Mouse (Mus musculus) activated CD4-positive, CD25-positive, alpha-beta regulatory T cell, adult 4 months (primary cell): ENCODE results near the gene Gm20518. TPM values are rescaled to one million over a fixed set of nuclear protein-coding genes. Genes with fewer than 3 reads are reported as not detected.

Source experiments
- ATAC-seq: one replicate; pipeline ENCODE4 v1.8.0; 2017
- polyA plus RNA-seq, 2 experiments: library from polyadenylated mRNA; unstranded; fragments of 100-300 nt; shearing (Covaris generic); gene quantifications; one replicate each; pipeline ENCODE4 v1.2.1; 2017

The Gm20518 gene
- polyA plus RNA-seq, 2 experiments from 2014 or later = 0.15 TPM; not detected in 1

DNA sequence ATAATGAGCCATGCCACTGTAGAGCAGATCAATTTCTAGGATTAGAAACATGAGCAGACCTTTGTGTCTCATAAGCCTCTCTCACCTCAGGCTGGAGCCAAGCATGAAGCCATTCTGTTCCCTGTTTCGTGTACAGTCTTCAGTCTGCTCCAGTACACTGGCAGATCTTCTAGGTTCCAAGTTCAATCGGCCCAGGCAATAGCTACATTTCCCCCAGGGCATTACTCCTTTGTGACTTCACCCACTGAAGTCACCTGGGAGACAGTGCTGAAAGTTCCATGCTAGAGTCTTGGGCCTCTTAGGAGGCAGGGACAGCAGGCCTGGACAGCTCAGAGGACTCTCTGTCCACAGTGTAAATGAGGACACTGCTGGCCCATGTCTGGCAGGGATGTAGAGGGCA, 2.5 kb upstream of the Gm20518 start, which contains the start of gene Tssk1:
Tssk1 (plus strand) TSS at position 301 of the 400 bp plus-strand sequence.
- no peak for ATAC-seq

DNA sequence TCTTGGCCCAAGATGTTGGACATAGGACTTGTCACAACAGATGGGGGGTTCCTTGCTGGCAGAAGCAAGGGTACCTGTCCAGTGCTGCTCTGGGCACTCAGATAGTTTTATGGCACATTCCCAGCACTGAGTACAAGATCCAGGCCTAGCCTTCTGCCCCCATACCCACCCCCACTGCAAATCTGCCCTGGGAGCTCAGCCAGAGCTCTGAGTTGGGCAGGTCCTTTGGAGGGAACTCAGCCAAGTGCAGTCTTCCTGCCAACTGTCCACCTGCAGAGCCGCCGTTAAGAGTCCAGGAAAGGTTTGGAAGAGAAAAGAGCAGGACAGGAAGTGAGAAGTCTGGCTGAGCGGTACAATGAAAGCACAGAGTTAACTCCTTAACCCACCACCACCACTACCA, 1.1 kb upstream of the Gm20518 start:
- ATAC-seq = no peak

DNA sequence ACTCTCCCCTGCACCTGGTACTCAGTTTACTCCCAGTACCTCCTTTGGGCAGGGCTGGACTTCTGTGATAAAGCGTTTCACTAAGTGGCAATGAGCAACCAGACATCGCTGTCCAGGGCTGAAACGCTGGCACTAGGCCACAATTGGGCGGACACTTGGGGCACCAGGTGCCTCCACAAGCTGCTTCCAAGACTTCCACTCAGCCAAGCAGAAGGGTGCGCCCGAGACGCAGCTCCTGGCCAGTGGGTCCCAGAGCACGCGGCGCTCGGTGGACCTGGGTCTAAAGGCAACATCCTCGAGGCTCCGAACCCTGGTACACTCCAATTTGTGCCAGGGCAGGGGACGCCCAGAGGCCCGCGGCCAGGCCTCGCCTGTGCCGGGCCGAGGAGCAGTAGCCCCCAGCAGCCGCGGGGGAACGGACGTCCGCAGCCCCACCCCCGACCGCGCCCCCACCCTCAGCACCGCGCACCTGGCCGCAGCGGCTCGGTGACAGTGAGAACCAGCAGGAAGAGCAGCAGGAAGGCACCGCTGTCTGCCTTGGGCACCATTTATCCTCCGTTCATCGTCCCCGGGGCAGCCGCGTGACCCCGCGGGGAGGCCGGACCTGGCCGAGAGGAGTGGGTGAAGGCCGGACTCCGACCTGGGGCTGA, 429 bp downstream of the Gm20518 start:
- ATAC-seq = peak; percentile 44

DNA sequence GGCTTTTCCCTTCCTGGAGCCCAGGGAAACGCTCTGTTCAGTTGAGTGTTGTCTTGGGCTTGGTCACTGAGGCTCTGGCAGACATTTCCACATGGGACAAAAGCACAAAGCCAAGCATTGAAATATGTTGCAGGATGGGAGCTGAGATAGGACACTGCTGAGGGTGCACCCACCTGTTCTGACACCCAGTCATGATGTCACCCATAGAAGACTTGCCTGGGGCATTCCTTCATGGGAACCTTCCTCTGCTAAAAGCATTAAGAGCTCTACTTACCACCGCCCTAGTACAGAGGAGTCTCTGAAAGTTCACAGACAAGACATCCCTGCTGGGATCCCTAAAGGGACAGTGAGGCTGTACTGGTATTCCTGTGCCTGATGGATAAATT, 1.1 kb downstream of the Gm20518 start:
- no peak for ATAC-seq

DNA sequence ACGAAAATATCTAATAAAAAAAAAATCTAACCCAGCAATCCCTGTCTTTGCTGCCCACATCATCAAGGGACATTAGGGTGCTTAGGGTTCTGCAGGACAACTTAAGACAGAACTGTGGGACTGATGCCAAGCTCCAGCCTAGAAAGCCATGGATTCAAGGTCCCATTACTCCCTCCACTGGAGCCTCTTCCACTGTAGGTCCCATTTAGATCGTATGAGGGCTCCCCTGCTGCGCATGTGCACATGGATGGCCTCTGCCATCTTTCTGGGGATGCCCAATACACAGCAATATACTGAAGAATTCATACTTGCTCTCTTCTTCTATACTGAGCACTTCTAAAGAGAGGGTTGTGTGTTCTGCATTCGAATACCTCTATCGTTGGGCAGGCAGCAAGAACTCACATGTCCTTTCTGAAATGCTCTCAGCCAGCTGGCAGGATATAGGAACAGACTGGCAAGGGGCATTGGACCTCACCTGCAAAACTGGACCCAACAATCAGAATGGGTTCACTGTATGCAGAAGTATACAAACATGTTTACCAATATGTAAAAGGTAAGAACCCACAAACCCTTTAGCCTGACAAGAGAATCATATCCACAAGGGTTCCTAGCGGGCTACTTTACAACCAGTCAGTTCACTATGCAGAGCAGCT, 1.7 kb downstream of the Gm20518 start:
- no peak for ATAC-seq

DNA sequence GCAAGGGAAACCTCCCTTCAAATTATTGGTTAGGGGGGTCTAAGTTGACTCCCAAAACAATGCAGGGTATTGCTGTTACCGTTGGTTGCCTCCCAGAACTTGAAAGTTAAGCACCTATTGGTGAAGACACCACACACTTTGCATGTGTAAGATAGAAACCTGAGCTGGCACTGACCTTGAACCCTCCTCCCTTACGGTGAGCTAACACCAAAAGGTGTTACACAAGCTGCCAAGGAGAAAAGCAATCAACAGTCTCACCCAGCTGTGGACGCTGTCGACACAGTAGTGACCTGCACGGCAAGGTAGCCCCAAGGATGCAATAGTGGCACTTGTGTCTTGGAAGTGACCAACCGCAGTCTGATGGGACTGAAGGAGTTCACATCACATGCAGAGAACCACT, 7.4 kb downstream of the Gm20518 start:
- ATAC-seq = no peak

DNA sequence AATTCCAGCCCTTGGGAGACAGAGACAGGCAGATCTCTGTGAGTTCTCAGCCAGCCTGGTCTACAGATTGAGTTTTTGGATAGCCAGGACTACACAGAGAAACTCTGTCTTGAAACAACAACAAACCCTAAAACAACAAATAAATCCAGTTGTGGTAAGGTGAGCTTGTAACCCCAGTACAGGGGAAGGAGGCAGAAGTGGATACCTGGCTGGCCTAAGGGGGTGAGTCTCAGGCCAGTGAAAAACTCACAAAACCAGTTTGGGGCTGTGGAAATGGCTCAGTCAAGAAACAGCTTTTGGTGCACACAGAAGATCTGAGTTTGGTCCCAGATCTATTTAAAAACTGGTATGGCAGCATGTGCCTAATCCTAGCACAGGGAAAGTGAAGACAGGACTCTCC, 9.3 kb downstream of the Gm20518 start:
- no peak for ATAC-seq

DNA sequence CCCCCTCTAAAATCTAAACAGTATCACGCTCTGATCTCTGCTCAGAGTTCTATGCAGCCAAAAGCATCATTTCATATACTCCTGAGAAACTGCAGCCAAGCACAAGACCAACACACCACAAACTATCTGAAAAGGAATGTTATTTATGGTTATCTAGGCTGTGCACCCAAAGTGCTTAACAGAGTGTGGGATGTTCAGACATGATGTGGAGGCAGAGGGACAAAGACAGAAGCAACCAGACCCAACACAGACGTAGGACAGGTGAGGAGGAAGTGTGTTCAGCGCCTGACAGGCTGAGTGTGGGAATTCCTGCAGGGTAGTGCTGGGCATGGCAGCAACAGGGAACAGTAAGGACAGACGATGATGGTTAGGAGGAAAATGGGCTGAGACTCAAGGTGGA, 11.9 kb downstream of the Gm20518 start:
- no peak for ATAC-seq

DNA sequence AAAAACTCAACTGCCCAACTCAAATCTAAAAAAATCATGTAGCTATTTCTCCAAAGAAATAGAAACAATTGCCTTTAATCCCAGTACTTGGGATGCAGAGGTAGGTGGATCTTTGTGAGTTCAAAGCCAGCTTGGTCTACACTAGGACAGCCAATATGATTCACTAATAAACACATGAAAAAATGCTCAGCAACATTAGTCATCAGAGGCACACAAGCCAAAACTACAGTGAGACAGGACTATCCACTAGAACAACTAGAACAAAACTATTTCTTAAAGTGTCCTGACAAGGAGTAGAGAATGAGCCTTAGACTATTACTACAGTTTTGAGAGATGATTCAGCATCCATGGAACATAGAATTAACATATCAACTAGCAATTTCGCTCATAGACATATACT, 15.4 kb downstream of the Gm20518 start:
- no peak for ATAC-seq

DNA sequence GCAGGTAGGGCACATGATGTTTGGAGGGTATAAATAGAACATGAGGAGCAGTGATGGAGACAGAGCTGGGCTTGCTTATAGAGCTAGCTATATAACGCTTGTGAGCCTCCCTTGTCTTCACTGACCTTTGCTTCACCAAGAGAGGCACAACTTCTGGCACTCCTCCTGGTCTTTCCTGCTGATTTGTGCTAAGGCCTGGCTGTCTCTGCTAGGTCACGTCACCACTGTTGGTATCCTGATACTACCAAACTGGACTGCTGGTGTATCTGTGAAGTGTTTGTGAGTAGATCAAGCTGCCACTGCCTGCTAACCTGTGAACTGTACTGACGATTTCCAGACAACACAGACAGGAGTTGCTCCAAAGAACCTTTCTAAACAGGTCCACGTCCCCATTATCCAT, 16.3 kb downstream of the Gm20518 start:
- no peak for ATAC-seq

DNA sequence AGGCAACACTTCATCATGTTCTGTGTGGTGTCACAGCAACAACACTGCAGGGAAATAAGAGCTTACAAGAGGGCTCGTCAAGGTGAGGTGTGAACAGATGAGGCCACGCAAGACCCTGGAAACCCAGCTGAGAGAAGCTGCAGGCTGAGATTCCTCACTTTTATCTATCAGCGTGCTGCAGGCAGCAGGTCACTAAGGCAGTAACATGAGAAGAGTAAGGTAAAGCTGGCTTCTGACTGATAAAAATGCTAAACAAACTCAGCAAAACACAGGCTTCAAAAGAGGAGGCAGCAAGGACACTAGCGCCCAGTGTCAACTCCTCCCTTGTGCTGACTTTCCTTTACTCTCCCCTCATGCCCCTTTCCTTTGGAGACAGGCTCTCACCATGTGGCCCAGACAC, 18.5 kb downstream of the Gm20518 start:
- no peak for ATAC-seq

DNA sequence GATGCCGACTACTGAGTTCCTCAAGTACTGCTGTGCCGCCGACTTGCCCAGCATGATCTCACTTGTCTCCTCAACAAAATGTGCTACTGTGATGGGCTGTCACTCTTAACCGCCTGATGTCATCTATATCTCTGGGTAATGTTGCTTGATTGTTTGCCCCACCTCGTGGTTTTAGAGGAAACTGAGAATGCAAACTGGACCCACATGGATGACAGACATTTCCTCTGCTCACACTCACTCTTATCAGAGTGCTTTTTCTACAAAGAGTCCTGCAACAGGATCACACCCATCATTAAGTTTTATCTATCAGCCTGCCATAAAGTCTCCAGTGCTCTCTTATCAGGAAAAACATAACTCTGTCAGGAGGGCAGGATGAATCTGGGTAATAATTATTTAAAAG, 20.2 kb downstream of the Gm20518 start:
- no peak for ATAC-seq

DNA sequence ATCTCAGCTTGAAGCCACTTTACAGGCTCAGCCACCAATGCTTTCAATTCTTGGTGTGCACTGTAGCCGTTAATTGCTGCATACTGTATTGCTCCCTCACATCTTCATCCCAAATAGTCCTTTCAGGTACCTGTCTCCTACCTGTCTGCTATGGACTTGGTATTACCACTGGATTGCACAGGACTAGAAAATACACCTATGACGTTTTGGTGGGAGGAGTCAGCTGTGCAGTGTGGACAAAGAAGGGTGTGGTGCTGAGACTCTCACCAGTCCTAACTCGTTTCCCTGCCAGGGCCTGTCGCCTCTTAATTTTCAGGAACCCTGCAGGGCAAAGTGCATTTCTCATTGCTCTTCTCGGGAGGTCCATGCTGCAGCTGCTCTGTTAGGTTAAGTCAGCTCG, 25.7 kb downstream of the Gm20518 start:
- ATAC-seq = no peak

DNA sequence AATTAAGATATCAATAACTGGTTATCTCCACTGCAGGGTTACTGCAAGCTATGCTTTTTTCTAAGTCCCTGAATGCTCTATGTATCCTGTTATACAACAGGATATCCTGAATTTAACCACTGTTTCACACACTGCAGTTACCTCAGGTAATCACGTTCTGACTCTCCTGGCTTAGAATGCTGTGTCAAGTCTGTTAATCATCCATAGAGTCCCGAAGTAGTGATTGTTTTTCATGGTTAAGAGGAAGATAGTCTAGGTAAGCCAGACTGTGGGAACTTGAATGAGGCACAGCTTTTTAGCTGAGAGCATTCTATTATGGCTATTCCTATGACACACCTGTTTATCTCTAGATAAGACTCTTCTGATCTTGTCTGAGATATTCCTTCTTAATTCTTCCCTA, 26.2 kb downstream of the Gm20518 start:
- ATAC-seq = no peak

DNA sequence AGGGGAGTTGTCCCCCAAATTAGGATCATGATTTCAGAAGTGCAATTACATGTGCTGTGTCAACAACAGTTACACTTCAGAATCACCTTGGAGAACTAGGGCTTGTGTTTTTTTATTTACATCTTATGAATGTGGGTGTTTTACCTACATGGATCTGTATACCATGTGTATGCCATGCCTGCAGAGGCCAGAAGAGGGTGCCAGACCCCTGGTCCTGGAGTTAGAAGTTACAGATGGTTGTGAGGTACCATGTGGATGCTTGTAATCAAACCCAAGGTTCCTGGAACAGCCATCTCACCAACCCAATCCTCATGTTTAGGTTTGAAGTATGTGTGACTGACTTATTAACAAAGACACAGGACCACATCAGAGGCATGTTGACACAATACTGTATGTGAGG, 32.9 kb downstream of the Gm20518 start:
- peak; percentile 54 for ATAC-seq

DNA sequence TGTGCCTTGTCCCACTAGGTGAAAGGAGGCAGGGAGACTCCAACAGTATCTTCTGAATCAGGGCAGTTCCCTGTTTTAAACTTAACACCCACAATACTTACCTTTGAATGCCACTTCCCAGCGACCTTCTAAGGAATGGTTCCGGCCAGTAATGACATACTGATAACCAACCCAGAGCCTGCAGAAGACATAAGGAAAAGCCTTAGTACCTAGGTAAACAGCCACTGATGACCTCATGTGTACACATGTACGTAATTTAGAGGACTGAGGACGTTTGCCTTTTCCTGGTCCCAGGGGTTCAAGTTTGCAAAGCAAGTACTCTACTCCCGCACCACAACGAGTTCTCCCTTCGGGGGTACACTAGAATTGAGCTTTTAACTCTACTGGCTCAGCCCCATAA, 34.3 kb downstream of the Gm20518 start:
- no peak for ATAC-seq

DNA sequence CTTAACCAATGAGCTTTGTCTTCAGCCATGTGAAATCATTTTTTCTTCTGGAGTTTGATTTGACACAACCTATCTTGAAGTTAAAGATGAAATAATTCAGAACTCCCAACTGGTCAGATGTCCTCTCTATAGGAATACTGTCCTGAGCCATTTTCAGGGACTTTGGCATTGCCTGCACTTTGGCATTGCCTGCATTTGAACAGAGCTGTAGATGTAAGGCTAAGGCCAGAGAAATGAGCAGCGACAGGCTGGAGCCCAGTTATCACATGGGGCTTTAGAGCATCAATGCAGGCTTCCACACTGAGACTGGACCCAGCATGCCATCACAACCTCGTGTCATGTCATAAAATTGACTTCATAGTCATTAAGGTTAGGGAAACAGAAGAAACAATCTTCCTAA, 38.2 kb downstream of the Gm20518 start:
- no peak for ATAC-seq

DNA sequence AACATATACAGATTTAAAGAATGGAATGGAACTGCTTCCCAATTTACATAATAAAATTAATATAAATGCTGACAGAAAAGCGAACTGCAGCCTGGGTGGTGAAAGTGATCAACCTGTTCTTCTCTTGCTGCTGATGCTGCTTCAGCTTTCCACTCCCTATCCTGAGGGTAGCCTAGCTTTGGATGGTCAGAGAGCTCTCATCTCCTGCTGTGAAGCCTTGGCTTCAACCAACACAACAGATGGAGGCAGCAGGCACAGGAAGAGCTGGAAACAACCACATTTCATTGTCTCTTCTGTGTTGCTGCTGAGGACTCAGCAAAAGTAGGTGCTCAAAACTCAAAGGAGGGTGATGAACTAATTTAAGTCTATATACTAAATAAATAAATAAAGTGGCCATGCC, 39.6 kb downstream of the Gm20518 start:
- ATAC-seq = no peak

DNA sequence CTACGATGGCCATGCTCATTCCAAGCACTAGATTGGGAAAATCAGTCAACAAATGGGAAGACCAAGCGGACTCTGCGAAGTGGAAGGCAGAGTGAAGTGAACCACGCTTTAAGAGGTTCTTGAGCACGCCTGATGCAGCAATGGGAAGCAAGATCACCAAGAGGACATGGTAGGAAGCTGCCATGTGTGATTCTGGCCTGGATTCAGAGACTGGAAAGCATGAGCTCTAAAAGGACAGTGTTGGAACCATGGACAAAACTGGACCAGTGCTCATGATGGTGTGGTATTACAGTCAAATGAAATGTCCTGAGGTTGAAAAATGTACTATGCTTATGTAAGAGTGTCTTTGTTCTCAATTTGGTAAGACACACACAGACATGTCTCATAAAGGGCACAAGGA, 40.1 kb downstream of the Gm20518 start:
- ATAC-seq = no peak

DNA sequence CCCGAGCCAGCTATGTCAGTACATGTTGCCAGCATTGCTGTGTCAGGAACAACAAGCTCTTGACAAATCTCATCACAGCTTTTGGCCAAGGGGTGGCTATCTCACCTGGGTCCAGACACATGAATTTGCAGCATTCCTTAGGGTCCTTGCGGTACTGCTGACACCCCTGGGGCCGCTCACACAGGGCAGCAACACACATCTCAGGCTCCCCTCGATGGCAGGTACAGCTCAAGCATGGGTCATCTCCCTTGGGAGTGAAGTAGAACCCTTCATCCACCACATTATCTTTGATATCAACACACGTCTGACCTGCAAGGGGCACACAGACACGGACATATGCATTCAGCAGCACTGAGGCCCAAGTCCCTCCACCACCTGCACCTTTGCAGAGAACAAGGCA, 42.0 kb downstream of the Gm20518 start:
- ATAC-seq = no peak

DNA sequence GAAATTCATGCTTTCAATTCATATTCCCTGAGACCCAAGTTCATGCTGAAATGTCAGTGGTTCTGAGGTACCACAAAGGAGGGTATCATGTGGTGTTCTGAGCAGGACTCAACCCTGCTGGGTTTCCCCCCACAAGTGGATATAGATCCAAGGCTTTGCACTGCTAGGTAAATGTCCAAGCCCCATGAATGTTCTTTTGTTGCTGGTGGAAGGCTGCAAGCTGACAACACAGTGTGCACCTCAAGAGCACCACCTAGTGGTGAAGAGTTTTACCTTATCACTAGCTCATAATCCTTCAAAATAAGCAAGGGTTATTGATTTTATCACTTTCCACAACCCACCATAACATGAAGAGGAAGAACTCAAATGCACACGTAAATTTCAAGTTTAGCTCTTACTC, 42.5 kb downstream of the Gm20518 start:
- ATAC-seq = no peak

DNA sequence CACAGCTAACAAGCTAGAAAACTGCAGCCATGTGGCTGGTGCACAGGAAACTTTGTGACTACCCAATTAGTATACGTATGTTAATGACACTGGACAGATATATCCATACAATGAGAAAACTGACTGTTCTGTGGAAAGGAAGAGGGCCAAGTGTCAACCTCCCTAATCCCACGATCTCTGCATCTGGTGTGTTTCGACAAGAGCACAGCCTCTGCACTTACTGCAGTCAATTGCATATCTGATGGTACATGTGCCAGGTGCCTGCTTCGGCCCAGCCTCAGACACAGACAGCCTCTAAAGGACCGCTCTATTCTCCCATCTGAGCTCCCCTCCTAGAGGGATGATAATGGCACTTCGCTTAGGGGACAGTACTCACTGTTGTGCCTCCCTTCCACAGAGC, 43.0 kb downstream of the Gm20518 start:
- ATAC-seq = no peak

DNA sequence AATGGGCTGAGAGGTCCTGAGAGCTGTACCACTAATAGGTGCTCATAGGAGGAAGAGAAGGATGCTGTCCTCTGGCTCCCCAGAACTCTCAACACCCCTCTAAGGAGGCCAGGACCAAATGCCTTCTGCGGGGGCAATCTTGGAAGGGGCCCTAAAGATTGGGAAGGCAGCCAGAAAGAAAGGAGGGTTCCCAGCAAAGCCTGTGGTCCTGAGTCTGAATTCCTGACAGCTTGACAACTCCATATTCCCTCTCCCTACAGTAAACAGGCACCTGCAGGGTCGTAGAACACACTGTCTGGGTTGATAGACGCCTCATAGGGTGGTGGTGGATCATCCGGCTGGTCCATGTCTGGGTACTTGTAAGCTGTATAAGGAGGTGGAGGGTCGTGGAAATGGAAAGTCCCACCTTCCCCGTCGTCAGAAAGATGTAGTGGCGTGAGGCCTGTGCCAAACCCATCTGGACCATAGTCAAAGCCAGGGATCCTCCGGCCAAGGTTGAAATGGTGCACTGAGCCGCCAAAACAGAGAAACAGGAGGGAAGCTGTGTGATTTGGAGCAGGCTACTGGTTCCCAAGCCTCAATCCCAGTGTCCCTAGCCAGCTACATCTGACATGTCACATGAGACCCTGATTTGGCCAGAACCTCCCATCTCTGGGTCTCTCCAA, 47.6 kb downstream of the Gm20518 start:
- no peak for ATAC-seq

DNA sequence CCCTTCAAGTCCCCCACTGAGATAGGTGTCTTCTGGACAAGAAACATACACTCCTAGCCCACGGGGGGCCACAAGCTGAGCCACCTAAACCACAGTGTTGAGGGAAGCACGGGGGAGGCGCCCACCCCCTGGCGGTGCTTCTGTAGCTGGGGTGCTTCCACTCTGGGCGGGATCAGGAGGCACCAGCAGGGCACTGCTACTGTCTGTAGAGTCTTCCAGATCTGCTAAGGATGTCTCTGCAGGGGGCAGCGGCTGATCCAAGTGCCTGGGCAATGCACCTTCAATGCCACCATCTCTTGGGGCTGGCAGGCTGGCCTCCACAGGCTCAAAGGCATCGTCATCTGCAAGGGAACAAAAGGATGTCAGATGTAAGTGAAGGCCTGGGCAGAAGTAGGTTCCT, 49.0 kb downstream of the Gm20518 start:
- ATAC-seq = no peak
